Mouse (Mus musculus) MEL (cell line): ENCODE data around the gene Lrp6. TPM values are rescaled to one million over a fixed set of nuclear protein-coding genes. Genes with fewer than 3 reads are reported as not detected.

ENCODE experiments used
- DNase-seq: peaks from one replicate; pipeline ENCODE4 v3.0.0; 2011; ENCODE audit warnings: low read depth, low spot score
- H3K27ac ChIP-seq: 2 replicates; pipeline ENCODE4 v1.5.1; 2012; ENCODE audit warnings: low read depth, mild to moderate bottlenecking, control low read depth, low read length, moderate library complexity; ENCODE audit not compliant: control insufficient read depth
- H3K27me3 ChIP-seq, 2 experiments: fragments of 150-350 bp in 1 of 2; sonication (generic) in 1 of 2; 2 replicates each; pipeline ENCODE4 v1.6.1; 2012; ENCODE audit warnings: low read length in 2 of 2, mild to moderate bottlenecking in 2 of 2, improper control_type of control experiment in 1 of 2, moderate library complexity in 1 of 2; ENCODE audit not compliant: insufficient read depth in 2 of 2, control insufficient read depth in 1 of 2
- H3K36me3 ChIP-seq, 2 experiments: 2 replicates each; pipeline ENCODE4 v1.6.1; 2012 to 2014; ENCODE audit warnings: low read length in 2 of 2, improper control_type of control experiment in 1 of 2, inconsistent platforms in 1 of 2, mild to moderate bottlenecking in 1 of 2; ENCODE audit not compliant: insufficient read depth in 2 of 2, control insufficient read depth in 1 of 2
- H3K4me1 ChIP-seq, 2 experiments: fragments of 150-350 bp in 1 of 2; sonication (generic) in 1 of 2; 2 replicates each; pipeline ENCODE4 v1.6.1; 2012; ENCODE audit warnings: low read length in 2 of 2, improper control_type of control experiment in 1 of 2, mild to moderate bottlenecking in 1 of 2; ENCODE audit not compliant: insufficient read depth in 2 of 2, control insufficient read depth in 1 of 2
- H3K4me3 ChIP-seq, 2 experiments: fragments of 150-350 bp in 1 of 2; sonication (generic) in 1 of 2; 2 replicates each; pipeline ENCODE4 v1.5.1; 2012; ENCODE audit warnings: low read depth in 2 of 2, low read length in 2 of 2, mild to moderate bottlenecking in 2 of 2, moderate library complexity in 2 of 2, control low read depth in 1 of 2, improper control_type of control experiment in 1 of 2; ENCODE audit not compliant: control insufficient read depth in 1 of 2, insufficient read depth in 1 of 2
- H3K79me2 ChIP-seq: 2 replicates; pipeline ENCODE4 v1.6.1; 2012; ENCODE audit warnings: mild to moderate bottlenecking, low read length, moderate library complexity; ENCODE audit not compliant: control insufficient read depth, poor library complexity, insufficient read depth
- H3K9ac ChIP-seq: 2 replicates; pipeline ENCODE4 v1.6.1; 2012; ENCODE audit warnings: low read depth, mild to moderate bottlenecking, control low read depth, low read length, moderate library complexity; ENCODE audit not compliant: control insufficient read depth, poor library complexity, severe bottlenecking
- H3K9me3 ChIP-seq: fragments of 150-350 bp; sonication (generic); replicated peaks from 2 replicates; pipeline ENCODE4 v1.6.1; 2012; ENCODE audit warnings: mild to moderate bottlenecking, low read length, improper control_type of control experiment, moderate library complexity; ENCODE audit not compliant: insufficient read depth
- CHD1 ChIP-seq: IDR thresholded peaks from 2 replicates; pipeline ENCODE4 v1.6.1; 2012; ENCODE audit warnings: low read depth, mild to moderate bottlenecking, inconsistent platforms, low read length, improper control_type of control experiment
- CHD2 ChIP-seq: IDR thresholded peaks from 2 replicates; pipeline ENCODE4 v1.6.1; 2011; ENCODE audit warnings: low read length, improper control_type of control experiment
- CTCF ChIP-seq, 3 experiments: IDR thresholded peaks in 2 of 3; conservative IDR thresholded peaks in 1 of 3; 2 replicates each; pipeline ENCODE4 v1.5.1; 2011 to 2012; ENCODE audit warnings: low read length in 3 of 3, low read depth in 2 of 3, mild to moderate bottlenecking in 2 of 3, improper control_type of control experiment in 1 of 3, inconsistent platforms in 1 of 3, mixed read lengths in 1 of 3, moderate library complexity in 1 of 3; ENCODE audit not compliant: control insufficient read depth in 1 of 3, insufficient read depth in 1 of 3, poor library complexity in 1 of 3, severe bottlenecking in 1 of 3
- EP300 ChIP-seq, 2 experiments: IDR thresholded peaks; 2 replicates each; pipeline ENCODE4 v1.6.1; 2011; ENCODE audit warnings: improper control_type of control experiment in 2 of 2, low read length in 2 of 2, low read depth in 1 of 2, mild to moderate bottlenecking in 1 of 2
- ETS1 ChIP-seq: IDR thresholded peaks from 2 replicates; pipeline ENCODE4 v1.6.1; 2012; ENCODE audit warnings: low read depth, mild to moderate bottlenecking, inconsistent platforms, low read length, improper control_type of control experiment, moderate library complexity
- GATA1 ChIP-seq: IDR thresholded peaks from 2 replicates; pipeline ENCODE4 v1.6.1; 2011; ENCODE audit warnings: low read depth, low read length, improper control_type of control experiment
- KAT2A ChIP-seq: conservative IDR thresholded peaks from 2 replicates; pipeline ENCODE4 v1.6.1; 2012; ENCODE audit warnings: low read depth, low read length, improper control_type of control experiment, inconsistent platforms
- MAFK ChIP-seq: IDR thresholded peaks from 2 replicates; pipeline ENCODE4 v1.6.1; 2011; ENCODE audit warnings: low read depth, mild to moderate bottlenecking, low read length, improper control_type of control experiment, borderline replicate concordance
- MAX ChIP-seq: IDR thresholded peaks from 2 replicates; pipeline ENCODE4 v1.6.1; 2011; ENCODE audit warnings: low read length, improper control_type of control experiment
- MAZ ChIP-seq: IDR thresholded peaks from 2 replicates; pipeline ENCODE4 v1.6.1; 2012; ENCODE audit warnings: low read depth, mild to moderate bottlenecking, inconsistent platforms, low read length, improper control_type of control experiment
- MEF2A ChIP-seq: IDR thresholded peaks from 2 replicates; pipeline ENCODE4 v1.6.1; 2014; ENCODE audit warnings: low read depth, mild to moderate bottlenecking, inconsistent platforms, low read length, improper control_type of control experiment; ENCODE audit not compliant: poor library complexity, insufficient replicate concordance, severe bottlenecking; ENCODE audit errors: extremely low read depth
- MYC ChIP-seq: IDR thresholded peaks from 2 replicates; pipeline ENCODE4 v1.6.1; 2011; ENCODE audit warnings: low read depth, mild to moderate bottlenecking, low read length, improper control_type of control experiment, moderate library complexity
- NELFE ChIP-seq: IDR thresholded peaks from 2 replicates; pipeline ENCODE4 v1.6.1; 2011; ENCODE audit warnings: low read depth, low read length, improper control_type of control experiment
- POLR2A ChIP-seq, 2 experiments: IDR thresholded peaks; 2 replicates each; pipeline ENCODE4 v1.6.1; 2011 to 2012; ENCODE audit warnings: low read length in 2 of 2, mild to moderate bottlenecking in 2 of 2, control low read depth in 1 of 2, improper control_type of control experiment in 1 of 2, low read depth in 1 of 2, moderate library complexity in 1 of 2; ENCODE audit not compliant: control insufficient read depth in 1 of 2, insufficient read depth in 1 of 2, poor library complexity in 1 of 2
- RCOR1 ChIP-seq: IDR thresholded peaks from 2 replicates; pipeline ENCODE4 v1.6.1; 2012; ENCODE audit warnings: low read depth, mild to moderate bottlenecking, inconsistent platforms, low read length, improper control_type of control experiment
- SMC3 ChIP-seq: IDR thresholded peaks from 2 replicates; pipeline ENCODE4 v1.6.1; 2011; ENCODE audit warnings: low read depth, low read length, improper control_type of control experiment
- TBP ChIP-seq: IDR thresholded peaks from 2 replicates; pipeline ENCODE4 v1.8.0; 2011; ENCODE audit warnings: low read depth, low read length, improper control_type of control experiment
- TCF12 ChIP-seq: IDR thresholded peaks from 2 replicates; pipeline ENCODE4 v1.6.1; 2014; ENCODE audit warnings: low read depth, mild to moderate bottlenecking, inconsistent platforms, low read length, improper control_type of control experiment, moderate library complexity
- ZKSCAN1 ChIP-seq: IDR thresholded peaks from 2 replicates; pipeline ENCODE4 v1.6.1; 2012; ENCODE audit warnings: low read depth, mild to moderate bottlenecking, inconsistent platforms, low read length, improper control_type of control experiment, moderate library complexity
- ZNF384 ChIP-seq: IDR thresholded peaks from 2 replicates; pipeline ENCODE4 v1.6.1; 2012; ENCODE audit warnings: low read depth, mild to moderate bottlenecking, inconsistent platforms, low read length, improper control_type of control experiment
- polyA plus RNA-seq, 2 experiments: library from polyadenylated mRNA; stranded (reverse) in 1 of 2; unstranded in 1 of 2; fragments of >175 nt in 1 of 2; fragments of >200 nt in 1 of 2; gene quantifications; 2 replicates each; pipeline versions ENCODE4 v1.2.1 to v1.2.4; 2012; ENCODE audit warnings: low replicate concordance in 2 of 2, low read depth in 1 of 2; ENCODE audit not compliant: insufficient read length in 2 of 2, insufficient read depth in 1 of 2, missing spikeins in 1 of 2
- total RNA-seq: library from RNA; depleted of rRNA; stranded (reverse); fragments of 300-350 nt; gene quantifications from 2 replicates; pipeline ENCODE4 v1.2.3, GENCODE M21; 2012

The Lrp6 gene
- total and polyA plus RNA-seq, 3 experiments, result 13.1 to 25.7 (median 17.2) TPM

DNA sequence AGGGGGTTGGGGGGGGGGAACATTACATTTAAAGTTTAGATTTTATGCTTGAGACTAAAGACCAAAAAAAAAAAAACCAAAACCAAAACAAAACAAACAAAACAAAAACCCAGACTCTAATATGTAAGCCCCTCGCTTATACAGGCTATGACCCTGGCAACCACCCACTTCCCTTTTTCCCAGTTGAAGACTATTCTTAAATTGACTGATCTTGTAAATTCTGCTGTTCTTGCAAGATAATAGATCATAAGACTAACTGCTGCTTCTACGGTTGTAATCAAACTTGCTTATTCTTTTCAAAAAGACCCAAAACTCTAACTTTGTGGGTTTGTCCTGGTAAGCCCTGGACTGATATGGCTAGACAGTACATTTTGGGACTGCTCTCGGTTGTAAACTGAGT, 27.3 kb downstream of the Lrp6 start (continued):
- TF ChIP-seq MYC, result no peak

DNA sequence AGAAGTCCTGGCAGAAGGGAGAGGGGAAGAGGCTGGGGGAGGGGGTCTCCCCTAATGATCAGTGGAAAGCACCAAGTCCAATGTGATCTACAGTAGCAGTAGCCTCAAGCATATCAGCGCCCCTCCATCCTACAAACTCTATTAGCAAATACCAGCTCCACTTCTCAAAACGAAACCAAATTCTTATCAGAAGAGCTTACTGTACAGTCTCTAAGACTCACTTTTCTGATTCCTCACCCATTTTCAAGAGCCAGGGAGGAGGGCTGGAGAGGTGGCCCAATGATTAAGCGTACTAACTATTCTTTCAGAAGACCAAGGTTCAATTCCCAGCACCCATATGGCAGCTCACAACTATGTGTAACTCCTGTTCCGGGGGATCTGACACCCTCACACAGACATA, 28.0 kb downstream of the Lrp6 start:
- peak; percentile 71 for DNase-seq
- Histone ChIP-seq H3K79me2 (peaks cover 38% of the 10 kb centered on the region), H3K4me3 (peak overlapping the region; percentile 32 to 68), H3K9ac (peak overlapping the region; percentile 60), H3K9me3 (no peaks in the 10 kb centered on the region), H3K36me3 (peaks cover 4 to 33% of the 10 kb centered on the region in 2 experiments), H3K27me3 (no peaks in the 10 kb centered on the region), H3K4me1 (peaks cover 18 to 40% of the 10 kb centered on the region in 2 experiments), H3K27ac (peak overlapping the region; percentile 78)
- TF ChIP-seq CHD2 (no peak), MAFK (0 out of 2 replicates have a peak, but pooled peaks have one; percentile 14), ETS1 (peak; percentile 52; the same call in 1 of the 2 replicates), RCOR1 (0 out of 2 replicates have a peak, but pooled peaks have one; percentile 18), POLR2A (IDR thresholded peaks at IDR 0.05; ENCODE audit: control insufficient read depth in 1 of 2, insufficient read depth in 1 of 2, low read depth in 1 of 2, low read length in 2 of 2, poor library complexity in 1 of 2) (no peak), NELFE (no peak), CTCF (IDR thresholded peaks at IDR 0.05 in 2 of 3, conservative IDR thresholded peaks at IDR 0.05 in 1 of 3; ENCODE audit: control insufficient read depth in 1 of 3, insufficient read depth in 1 of 3, low read depth in 2 of 3, low read length in 3 of 3, poor library complexity in 1 of 3, severe bottlenecking in 1 of 3) (no peak), EP300 (IDR thresholded peaks at IDR 0.05; ENCODE audit: low read depth in 1 of 2, low read length in 2 of 2) (peak in 1 of 2 experiments; percentile 18; a peak in 1 of 4 replicates), GATA1 (peak; percentile 51), SMC3 (no peak), TCF12 (no peak), TBP (peak; percentile 68), MAZ (no peak), MYC (no peak)

DNA sequence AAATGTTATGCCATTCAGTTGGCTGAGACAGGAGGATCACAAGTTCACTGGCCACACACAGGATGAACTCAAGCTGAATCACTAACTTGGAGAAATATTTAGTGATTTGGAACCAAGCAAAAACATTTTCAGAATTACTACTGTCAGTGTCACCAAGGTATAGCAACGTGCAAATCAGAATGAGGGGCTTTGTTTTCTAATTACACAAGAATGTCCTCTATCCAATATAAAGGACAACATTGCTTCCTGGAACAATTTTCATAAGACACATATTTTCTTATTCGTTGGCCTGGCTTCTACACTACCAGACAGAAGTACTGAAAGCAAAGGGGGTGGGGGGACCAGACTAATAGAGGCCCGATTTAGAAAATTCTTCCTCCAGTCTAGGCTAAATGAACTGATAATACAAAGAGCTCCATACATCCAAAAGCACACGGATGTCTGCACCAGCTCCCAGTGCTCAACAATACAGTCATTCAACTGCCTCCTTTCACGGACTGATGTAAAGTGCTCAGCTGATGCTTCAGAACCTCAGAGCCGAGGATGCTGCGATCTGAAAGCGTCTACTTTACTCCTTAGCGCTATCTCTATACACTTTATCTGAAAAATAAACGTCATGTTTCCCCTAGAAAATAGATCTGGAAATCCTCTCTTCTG, 29.2 kb downstream of the Lrp6 start:
- no peak for TF ChIP-seq ZKSCAN1
- TF ChIP-seq TCF12, result no peak
- TF ChIP-seq MAX, result no peak
- TF ChIP-seq KAT2A, result no peak
- TF ChIP-seq CTCF (IDR thresholded peaks at IDR 0.05 in 2 of 3, conservative IDR thresholded peaks at IDR 0.05 in 1 of 3; ENCODE audit: control insufficient read depth in 1 of 3, insufficient read depth in 1 of 3, low read depth in 2 of 3, low read length in 3 of 3, poor library complexity in 1 of 3, severe bottlenecking in 1 of 3), result no peak
- no peak for TF ChIP-seq TBP
- TF ChIP-seq MEF2A, result no peak
- TF ChIP-seq ETS1, result no peak
- TF ChIP-seq GATA1, result no peak
- TF ChIP-seq RCOR1, result no peak
- TF ChIP-seq ZNF384, result no peak
- no peak for TF ChIP-seq CHD1
- no peak for DNase-seq
- Histone ChIP-seq H3K9ac (no peak overlapping the region), H3K4me1 (peaks cover 17 to 34% of the 10 kb centered on the region in 2 experiments), H3K9me3 (no peaks in the 10 kb centered on the region), H3K27me3 (no peaks in the 10 kb centered on the region), H3K36me3 (peaks cover 4 to 31% of the 10 kb centered on the region in 2 experiments), H3K27ac (no peak overlapping the region), H3K79me2 (peaks cover 36% of the 10 kb centered on the region), H3K4me3 (no peak overlapping the region)
